Mouse (Mus musculus) T-helper 2 cell (primary cell): ENCODE results near the gene Cdh18.
"Not testable (repeated sequence)": the region's sequence is repeated elsewhere in the genome, so short reads cannot be mapped to it uniquely, and the experiment has no call there.

ENCODE experiments used
- in situ Hi-C: fragments of 300-600 bp; cut with MboI, MseI; formaldehyde crosslinking; loops from one replicate; pipeline ENCODE4 v1.15.1; 2025; ENCODE audit warnings: high pct_unique_total_duplicates

Cdh18 gene

DNA sequence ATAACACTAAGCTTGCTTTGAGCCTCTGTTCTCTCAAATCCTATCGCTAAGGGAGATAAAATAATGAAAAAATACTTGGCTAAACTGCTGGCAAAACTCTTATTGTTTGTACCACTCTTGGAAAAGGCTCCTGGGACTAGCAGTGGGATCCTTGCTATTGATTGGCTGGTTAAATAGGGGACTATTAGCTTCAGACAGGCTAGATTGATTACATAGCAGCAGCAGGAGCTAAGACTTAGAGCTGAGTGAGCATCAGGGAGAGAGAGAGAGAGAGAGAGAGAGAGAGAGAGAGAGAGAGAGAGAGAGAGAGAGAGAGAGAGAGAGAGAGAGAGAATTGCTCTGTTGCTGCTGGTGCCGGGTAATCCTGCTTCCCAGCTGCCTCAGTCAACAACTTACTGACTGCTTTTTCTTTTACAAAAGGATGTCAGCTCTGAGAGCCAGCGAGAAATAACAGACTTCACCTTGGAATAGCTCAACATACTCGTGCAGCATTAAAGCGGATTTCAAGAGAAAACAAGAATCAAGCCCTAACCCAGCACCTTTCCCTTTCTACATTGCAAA, at the start of gene Cdh18:
Gene Cdh18 (plus strand): TSS at position 312 of the 561 bp plus-strand sequence.
- in situ Hi-C loops = no loop called here

DNA sequence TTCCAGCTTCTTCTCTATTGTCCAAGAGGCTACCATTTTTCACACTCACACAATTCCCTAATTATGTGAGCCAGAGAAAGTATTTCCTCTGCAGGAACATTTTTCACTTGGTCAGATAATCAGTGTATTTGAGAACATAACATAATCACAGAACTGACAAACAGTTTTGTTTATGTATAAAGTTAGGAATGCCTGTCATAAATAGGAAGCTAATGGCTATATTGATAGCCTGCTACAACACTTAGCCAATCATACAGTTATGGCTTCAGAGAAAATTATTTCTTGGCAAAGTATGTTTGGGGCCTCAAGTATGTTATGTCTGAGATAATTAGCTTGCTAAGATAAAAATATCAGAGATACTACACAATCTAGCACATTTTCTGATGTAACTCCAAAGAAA, 37.6 kb upstream of the Cdh18 start:
- in situ Hi-C loops = no loop called here

- in situ Hi-C loops = no loop called here
Observed at GRCm38 (mm10) chr15:22535828-22536227, 13.0 kb upstream of the Cdh18 start.

GRCm38 (mm10) chr15:22577974-22578616, 29.3 kb downstream of the Cdh18 start:
- in situ Hi-C loops = no loop called here

- in situ Hi-C loops = no loop called here
Observed at GRCm38 (mm10) chr15:22578617-22578990, 29.8 kb downstream of the Cdh18 start.

DNA sequence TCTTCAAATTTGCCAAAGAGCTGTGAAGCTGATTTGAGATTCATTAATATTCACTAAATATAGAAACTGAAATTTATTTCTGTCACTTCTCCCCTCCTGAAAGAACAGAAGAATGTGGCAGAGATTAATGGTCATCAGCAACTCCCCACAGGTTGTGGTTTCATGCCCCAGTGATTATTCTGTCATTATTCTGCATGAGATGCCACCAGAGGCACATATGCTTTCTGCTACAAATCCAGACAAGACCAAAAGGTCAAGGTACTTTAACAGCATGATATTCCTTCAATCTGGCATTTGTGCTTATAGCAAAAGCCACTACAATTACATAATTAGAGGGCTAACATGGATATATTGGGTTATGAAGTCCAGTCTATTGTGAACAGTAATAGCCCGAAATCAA, 35.8 kb downstream of the Cdh18 start:
- in situ Hi-C loops = no loop called here

GRCm38 (mm10) chr15:22716376-22716775, 167.6 kb downstream of the Cdh18 start:
- in situ Hi-C loops = no loop called here

DNA sequence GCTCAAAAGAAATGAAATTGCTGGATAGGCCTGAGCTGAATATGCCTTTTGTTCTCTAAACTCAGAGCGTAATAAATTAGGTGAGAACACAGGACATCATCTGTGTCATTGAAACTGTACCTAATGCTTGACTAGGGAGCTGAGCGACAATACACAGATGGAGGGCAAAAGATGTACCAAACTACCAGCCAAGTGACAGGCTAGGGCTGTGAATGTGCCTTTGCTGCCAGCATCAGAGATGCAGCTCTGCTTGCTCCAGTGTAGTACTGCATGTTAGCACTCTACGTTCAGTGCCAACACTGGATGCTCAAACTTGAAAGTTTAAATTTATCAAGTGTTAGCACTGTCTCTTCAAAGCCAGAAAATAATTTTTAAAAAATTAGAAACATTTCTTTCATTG, 168.9 kb downstream of the Cdh18 start:
- in situ Hi-C loops = no loop called here

DNA sequence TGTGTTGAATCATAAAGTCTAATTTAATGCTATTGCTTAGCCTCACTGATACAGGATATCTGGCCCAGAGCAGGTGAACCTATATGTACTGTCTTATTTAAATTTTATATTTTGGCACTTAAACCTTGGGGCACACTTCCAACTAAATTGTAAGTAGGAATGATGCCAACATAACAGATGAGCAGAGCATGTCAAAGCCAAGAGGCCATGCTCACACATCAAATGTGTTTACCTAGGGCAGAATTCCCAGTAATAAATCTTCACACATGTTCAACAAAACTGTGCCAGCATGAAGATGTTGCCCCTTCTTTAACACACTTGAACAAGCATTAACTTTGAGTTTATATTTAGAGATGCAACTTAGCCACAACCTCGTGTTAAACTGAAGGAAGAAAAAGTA, 177.8 kb downstream of the Cdh18 start:
- in situ Hi-C loops = no loop called here

DNA sequence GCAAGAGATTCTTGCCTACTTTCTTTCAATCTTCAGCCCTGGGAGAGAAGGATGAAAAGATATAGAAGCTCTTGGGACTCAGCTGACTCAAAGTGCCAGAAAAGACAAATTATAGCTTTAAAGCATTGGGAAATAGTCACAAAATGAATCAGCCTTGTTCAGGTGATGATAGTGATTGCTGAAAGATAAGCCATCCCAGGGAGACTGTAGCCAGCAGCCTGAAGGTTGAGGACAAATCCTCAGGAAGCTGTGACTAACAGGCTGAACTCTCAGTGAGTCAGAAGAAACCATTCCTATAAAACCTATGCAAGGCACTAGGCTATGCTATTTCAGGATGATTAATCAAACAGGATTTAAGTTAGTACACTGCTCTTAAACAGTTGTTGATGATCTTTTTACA, 184.2 kb downstream of the Cdh18 start:
- in situ Hi-C loops = no loop called here

DNA sequence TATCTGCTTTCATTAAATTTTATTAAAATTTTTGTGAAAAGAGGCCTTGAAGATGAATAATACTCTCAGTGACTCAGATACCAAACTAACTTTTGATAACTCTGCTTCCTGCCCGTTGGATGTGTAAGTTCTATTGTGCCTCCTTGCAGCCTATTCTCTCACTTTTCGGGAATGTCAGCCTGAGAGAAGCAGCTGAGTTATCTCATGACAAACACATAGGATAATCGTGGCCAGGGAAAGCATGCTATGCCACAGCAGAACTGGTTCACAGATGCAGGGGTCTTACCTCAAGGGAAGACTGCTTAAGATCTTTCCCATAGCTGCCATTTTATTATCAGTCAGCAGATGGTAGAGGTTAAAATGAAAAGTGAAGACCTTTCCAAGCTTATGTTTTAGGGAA, 187.3 kb downstream of the Cdh18 start:
- in situ Hi-C loops = no loop called here

DNA sequence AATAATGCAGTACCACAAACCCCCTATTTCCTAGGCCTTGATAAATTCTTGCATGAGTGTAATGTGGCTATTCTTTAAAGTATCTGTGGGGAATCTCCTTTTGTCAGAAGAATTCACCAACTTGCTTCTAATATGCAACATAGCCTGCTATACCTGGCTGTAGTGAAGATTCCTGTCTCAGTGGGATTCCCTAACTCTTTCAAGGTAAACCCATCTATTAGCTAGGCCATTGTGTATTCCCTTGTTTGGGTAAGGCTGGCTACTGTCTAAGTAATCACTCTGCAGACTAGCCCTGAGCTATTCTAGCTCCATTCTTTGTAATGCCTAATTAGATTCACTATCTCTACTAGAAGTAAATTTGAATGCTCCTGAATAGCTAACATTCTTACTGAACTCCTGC, 212.4 kb downstream of the Cdh18 start:
- in situ Hi-C loops = not testable (repeated sequence)

- in situ Hi-C loops = not testable (repeated sequence)
Observed at GRCm38 (mm10) chr15:22766591-22766990, 217.8 kb downstream of the Cdh18 start.

DNA sequence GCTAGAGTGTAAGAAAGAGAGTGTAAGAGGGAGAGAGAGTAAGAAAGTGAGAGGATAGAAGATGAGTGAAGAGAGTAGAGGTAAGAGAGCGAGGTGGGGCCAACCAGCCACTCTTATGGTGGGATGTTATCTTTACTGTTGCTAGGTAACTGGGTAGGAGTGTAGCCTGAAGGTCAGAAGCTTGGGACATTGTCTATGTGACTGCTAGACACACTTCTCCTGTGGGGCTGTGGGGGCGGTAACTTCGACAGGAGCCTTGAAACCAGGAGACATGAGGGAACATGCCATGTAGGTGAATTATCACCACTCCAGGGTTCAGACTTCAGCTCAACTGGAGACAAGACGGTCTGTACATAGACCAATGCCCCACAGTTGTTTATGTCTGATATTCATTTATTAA, 227.5 kb downstream of the Cdh18 start:
- in situ Hi-C loops = no loop called here

DNA sequence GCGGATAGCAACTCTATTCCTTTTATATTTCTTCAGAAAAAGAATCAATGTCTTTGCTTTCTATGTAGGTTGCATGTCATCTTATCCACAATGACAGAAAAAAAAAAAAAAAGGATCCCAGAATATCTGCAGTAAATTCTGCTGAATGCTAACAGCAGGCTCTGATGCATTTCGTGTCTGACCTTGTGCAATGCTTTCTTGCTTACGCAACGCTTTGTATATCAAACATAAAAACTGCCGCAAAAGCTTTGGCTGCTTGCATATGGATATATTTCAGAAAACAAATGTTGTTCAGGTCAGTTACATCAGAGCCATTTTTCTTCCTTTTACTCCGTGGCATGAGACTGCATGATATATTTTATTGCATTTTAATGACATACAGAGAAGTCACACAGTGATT, 240.9 kb downstream of the Cdh18 start:
- in situ Hi-C loops = no loop called here

GRCm38 (mm10) chr15:22791791-22792190, 243.0 kb downstream of the Cdh18 start:
- in situ Hi-C loops = no loop called here

DNA sequence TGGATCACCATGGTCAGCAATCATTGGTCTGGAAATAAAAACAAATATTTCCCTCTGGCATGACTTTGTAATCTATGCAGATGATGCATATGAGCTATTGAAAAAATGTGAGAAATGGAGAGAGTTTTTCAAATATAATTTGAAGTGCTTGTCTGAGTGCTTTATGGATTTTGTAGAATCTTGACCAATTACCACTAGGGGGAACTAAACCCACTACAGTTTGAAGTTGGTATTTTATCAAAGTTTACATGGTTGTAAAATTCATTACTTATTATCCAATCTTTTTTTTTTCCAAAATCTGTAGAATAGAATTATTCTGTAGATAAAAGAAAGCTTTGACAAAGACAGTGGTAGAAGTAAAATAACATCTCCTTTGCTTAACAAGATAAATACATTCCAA, 284.3 kb downstream of the Cdh18 start:
- in situ Hi-C loops = no loop called here

GRCm38 (mm10) chr15:22837173-22837572, 288.4 kb downstream of the Cdh18 start:
- in situ Hi-C loops = no loop called here

GRCm38 (mm10) chr15:22857704-22858103, 308.9 kb downstream of the Cdh18 start:
- in situ Hi-C loops = no loop called here

DNA sequence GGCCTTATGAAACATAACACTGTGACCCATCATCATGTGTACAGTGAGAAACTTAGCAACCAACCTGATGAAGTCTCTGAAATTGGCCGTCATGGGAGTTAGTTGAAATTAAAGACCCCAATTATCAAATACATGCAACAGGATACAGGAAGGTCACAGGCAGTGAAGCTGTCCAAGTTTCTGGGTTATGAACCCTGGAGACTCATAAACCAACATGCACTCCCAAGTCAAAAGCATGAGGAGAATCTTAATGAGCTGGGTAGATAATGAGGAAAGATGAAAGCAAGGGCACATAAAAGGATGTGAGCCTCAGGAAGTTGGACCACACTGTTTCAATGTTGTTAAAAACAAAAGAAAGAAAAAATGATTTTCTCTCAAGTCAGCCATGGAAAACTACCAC, 321.9 kb downstream of the Cdh18 start:
- in situ Hi-C loops = no loop called here

DNA sequence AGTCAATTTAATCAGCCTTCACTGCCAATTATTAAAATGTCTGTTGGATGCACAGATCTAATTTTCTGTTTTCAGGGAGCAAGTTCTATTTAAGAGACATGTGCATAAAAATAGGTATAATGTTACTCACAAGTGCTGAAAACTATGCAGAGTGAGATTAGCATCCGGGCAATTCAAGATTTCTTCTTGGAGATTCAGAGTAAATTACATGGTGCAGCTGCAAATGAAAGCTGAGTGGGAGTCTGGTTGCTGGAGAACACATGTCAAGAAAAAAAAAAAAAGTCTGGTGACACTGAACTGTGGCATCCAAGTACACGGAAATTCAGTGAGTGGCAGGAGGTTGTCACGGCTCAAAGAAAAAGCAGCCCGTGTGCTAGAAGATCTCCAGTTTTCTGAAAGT, 348.9 kb downstream of the Cdh18 start:
- in situ Hi-C loops = no loop called here

- in situ Hi-C loops = no loop called here
Observed at GRCm38 (mm10) chr15:22898208-22898607, 349.4 kb downstream of the Cdh18 start.

GRCm38 (mm10) chr15:22914444-22914843, 365.6 kb downstream of the Cdh18 start:
- in situ Hi-C loops = no loop called here

- in situ Hi-C loops = no loop called here
Observed at GRCm38 (mm10) chr15:22934293-22934692, 385.5 kb downstream of the Cdh18 start.
